Mouse (Mus musculus) forebrain, embryonic 11.5 days (tissue): ENCODE data around the gene Iffo1. TPM values are rescaled to one million over a fixed set of nuclear protein-coding genes. Genes with fewer than 3 reads are reported as not detected.

Experiments
- ATAC-seq: fragments of 200-750 bp; cut with Nextera tagmentation; replicated peaks from 2 replicates; pipeline ENCODE4 v1.8.0; 2017; ENCODE audit warnings: moderate TSS enrichment; ENCODE audit not compliant: low FRiP score
- DNase-seq: peaks from one replicate; pipeline ENCODE4 v3.0.0-alpha.2; 2017; ENCODE audit warnings: low spot score
- H3K27ac ChIP-seq: fragments of 300-500 bp; sonication (generic); 2 replicates; pipeline ENCODE4 v1.5.1; 2014; ENCODE audit warnings: low read depth, low read length
- H3K27me3 ChIP-seq: fragments of 300-500 bp; sonication (generic); 2 replicates; pipeline ENCODE4 v1.6.1; 2014; ENCODE audit warnings: mild to moderate bottlenecking, low read length, mixed read lengths; ENCODE audit not compliant: control insufficient read depth, insufficient read depth
- H3K36me3 ChIP-seq: fragments of 300-500 bp; sonication (generic); 2 replicates; pipeline ENCODE4 v1.6.1; 2014; ENCODE audit warnings: mild to moderate bottlenecking, low read length, moderate library complexity, mixed read lengths; ENCODE audit not compliant: control insufficient read depth, insufficient read depth
- H3K4me1 ChIP-seq: fragments of 300-500 bp; sonication (generic); replicated peaks from 2 replicates; pipeline ENCODE4 v1.6.1; 2014; ENCODE audit warnings: low read length, mixed read lengths; ENCODE audit not compliant: control insufficient read depth, insufficient read depth
- H3K4me2 ChIP-seq: fragments of 300-500 bp; sonication (generic); 2 replicates; pipeline ENCODE4 v1.6.1; 2014; ENCODE audit warnings: low read depth, mild to moderate bottlenecking, low read length, moderate library complexity, mixed read lengths; ENCODE audit not compliant: severe bottlenecking
- H3K4me3 ChIP-seq: fragments of 300-500 bp; sonication (generic); 2 replicates; pipeline ENCODE4 v1.5.1; 2014; ENCODE audit warnings: low read depth, low read length
- H3K9ac ChIP-seq: fragments of 300-500 bp; sonication (generic); 2 replicates; pipeline ENCODE4 v1.6.1; 2014; ENCODE audit warnings: low read length
- H3K9me3 ChIP-seq: fragments of 300-500 bp; sonication (generic); 2 replicates; pipeline ENCODE4 v1.6.1; 2016; ENCODE audit warnings: low read length, mixed read lengths; ENCODE audit not compliant: control insufficient read depth
- WGBS: fragments of 180-500 bp; shearing (Covaris S2); extraction: QIAGEN DNeasy Blood & Tissue Kit; methylation state at CpG from one replicate; pipeline ENCODE4 v1.1.7; 2014; 5-methylcytosine and 5-hydroxymethylcytosine counted together
- polyA plus RNA-seq: library from polyadenylated mRNA; unstranded; fragments of >200 nt; fragmentation: Nextera tagmentation; extraction: Ambion mirVana; gene quantifications from 2 replicates; pipeline ENCODE4 v1.2.1, GENCODE M21; 2014

The Iffo1 gene
- polyA plus RNA-seq, 1 experiment from 2014 or later, result 12.3 TPM

DNA sequence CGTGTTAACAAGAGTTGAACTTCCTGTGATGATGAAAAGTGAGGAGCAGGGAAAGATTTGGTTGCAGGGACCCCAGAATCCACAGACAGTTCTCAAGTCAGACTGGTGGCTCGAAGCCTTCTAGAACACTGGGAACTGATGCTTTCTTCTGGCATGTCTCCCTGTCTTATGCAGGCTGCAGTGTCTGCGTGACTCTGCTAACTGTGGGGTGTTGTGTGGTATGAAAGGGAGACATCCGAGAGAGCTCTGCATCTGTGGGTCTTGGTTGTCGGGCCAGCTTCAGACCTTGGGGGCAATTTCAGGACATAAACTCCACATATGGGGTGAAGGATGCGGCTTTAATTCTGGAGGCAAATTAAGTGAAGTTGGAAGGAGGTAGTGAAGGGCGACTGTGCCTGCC lies 1.1 kb downstream of the Iffo1 start:
- peaks cover 12% of the 10 kb centered on the region for H3K4me1 ChIP-seq
- H3K4me2 ChIP-seq, result peak overlapping the region; percentile 75
- 65% methylated on average over 7 of the region's 7 CpGs for WGBS
- peaks cover 4% of the 10 kb centered on the region; the same call in 1 of the 2 replicates for H3K36me3 ChIP-seq
- peak overlapping the region; percentile 73 for H3K4me3 ChIP-seq
- H3K9ac ChIP-seq, result peak overlapping the region; percentile 87
- no peaks in the 10 kb centered on the region for H3K27me3 ChIP-seq
- no peaks in the 10 kb centered on the region for H3K9me3 ChIP-seq
- H3K27ac ChIP-seq, result no peak overlapping the region
- no peak for ATAC-seq
- no peak for DNase-seq

DNA sequence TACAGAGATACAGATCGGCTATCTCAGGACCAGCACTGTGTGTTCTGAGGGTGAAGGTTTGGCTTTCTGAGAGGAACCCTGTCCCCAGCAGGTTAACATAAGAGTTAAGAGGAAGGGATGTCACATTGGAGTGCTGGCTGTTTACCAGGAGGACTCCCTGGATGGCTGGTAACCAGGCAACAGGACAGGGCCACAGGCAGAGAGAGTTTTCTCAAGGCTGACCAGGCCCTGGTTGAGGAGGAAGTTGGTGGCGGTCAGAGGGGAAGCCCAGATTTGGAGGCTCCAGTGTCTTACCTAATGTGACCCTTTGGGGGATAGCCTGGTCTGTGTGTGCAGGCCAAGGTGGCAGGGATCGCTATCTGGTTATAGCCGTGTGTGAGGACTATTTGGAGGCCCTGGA lies 1.8 kb downstream of the Iffo1 start:
- no peak overlapping the region for H3K4me3 ChIP-seq
- no peak overlapping the region for H3K27ac ChIP-seq
- DNase-seq (no peak), ATAC-seq (no peak)
- 0 out of 2 replicates have a peak overlapping the region, but pooled peaks have one; percentile 11 for H3K4me2 ChIP-seq
- peaks cover 3% of the 10 kb centered on the region; the same call in 1 of the 2 replicates for H3K36me3 ChIP-seq
- peaks cover 12% of the 10 kb centered on the region for H3K4me1 ChIP-seq
- H3K27me3 ChIP-seq, result no peaks in the 10 kb centered on the region
- peak overlapping the region; percentile 32; the same call in 1 of the 2 replicates for H3K9ac ChIP-seq
- no peaks in the 10 kb centered on the region for H3K9me3 ChIP-seq
- 85% methylated on average over 4 of the region's 4 CpGs for WGBS

DNA sequence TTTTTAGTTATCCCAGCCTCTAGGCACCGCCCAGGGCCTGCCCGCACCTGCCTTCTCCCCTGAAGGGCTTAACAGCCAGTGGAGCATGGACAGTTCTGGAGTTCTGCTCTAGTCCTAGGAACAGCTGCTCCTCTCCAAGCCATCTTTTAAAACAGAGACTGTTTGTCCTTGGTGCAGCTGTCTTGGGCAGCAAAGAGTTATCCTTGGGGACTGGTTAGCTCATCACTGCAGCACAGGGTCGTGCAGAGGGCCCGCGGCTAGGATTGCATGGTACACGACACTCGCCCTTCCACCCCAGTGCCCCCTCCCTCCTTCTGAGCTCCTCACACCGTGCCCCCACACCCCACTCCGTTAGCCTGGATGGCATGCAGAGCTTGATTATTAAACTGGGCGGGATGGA lies 2.3 kb downstream of the Iffo1 start:
- H3K9me3 ChIP-seq, result no peaks in the 10 kb centered on the region
- no peak overlapping the region for H3K4me2 ChIP-seq
- H3K36me3 ChIP-seq, result peaks cover 2% of the 10 kb centered on the region; the same call in 1 of the 2 replicates
- H3K9ac ChIP-seq, result peak overlapping the region; percentile 32; the same call in 1 of the 2 replicates
- no peaks in the 10 kb centered on the region for H3K27me3 ChIP-seq
- DNase-seq (no peak), ATAC-seq (no peak)
- H3K27ac ChIP-seq, result no peak overlapping the region
- H3K4me1 ChIP-seq, result peaks cover 12% of the 10 kb centered on the region
- 74% methylated on average over 10 of the region's 10 CpGs for WGBS
- H3K4me3 ChIP-seq, result no peak overlapping the region

DNA sequence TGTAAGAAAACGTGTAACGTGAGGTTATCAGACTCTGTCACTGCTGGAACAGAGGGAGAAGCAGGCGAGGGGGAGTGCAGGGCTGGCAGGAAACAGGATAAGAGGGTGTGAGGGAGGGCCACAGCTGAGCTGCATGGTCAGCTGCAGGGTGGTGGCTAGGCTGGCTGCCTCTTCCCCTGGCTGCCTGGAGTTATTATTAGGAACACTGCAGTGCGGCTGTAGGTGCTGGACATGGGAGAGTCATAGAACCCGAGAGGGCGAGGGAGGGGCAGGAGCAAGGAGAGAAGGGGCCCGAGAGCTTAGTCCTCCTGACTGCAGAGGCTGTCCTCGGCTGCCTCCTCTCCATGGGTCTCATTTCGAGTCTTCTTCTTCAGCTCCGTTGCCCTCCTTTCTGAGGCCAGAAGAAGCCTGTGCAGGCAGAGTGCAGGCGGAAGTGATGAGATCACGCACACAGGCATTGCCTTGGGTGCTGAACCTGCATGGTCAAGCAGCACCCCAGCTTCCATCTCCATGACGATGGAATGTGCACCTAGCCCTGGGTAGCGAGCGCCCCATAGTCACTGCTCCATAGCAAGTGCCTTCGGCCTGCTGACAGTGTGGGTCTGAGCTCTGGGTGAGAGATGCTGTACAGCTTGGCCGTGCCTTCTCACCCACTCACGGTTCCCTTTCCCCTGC lies 3.3 kb downstream of the Iffo1 start:
- no peak for ATAC-seq
- H3K4me3 ChIP-seq, result no peak overlapping the region
- H3K36me3 ChIP-seq, result peaks cover 2% of the 10 kb centered on the region; the same call in 1 of the 2 replicates
- no peak for DNase-seq
- peaks cover 12% of the 10 kb centered on the region for H3K4me1 ChIP-seq
- 80% methylated on average over 17 of the region's 18 CpGs for WGBS
- no peaks in the 10 kb centered on the region for H3K9me3 ChIP-seq
- no peak overlapping the region for H3K4me2 ChIP-seq
- no peak overlapping the region for H3K9ac ChIP-seq
- H3K27ac ChIP-seq, result no peak overlapping the region
- H3K27me3 ChIP-seq, result no peaks in the 10 kb centered on the region

DNA sequence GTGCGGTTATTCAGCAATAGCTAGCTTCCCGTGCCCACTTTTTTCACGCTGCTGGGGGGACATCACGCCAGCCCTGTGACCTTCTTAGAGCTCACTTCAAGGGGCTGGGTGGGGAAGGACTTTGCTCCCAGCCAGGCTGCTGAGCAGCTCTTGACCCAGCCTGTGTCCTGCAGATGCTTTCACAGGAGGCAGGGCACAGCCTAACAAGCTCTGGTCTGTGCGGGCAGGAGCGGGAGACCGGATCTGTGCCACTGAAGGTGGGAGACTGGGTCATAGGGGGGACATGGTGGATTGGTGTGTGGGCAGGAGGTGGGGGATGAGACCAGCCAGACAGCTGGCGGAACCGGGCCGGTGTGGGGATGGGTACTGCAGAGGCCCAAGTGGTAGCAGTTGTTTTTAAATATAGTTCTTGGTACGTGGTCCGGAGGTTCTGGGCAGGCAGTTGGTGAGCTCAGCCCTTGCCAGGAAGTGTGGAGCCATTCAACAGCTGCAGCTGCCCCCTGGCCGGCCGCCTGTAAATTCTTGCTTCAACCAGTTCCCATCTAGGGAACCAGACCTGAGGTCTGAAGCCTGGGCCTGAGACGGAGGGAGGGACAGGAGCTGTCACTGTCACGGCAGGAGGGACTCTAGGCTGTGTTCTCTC lies 4.0 kb downstream of the Iffo1 start:
- no peak for DNase-seq
- no peaks in the 10 kb centered on the region for H3K27me3 ChIP-seq
- no peak overlapping the region for H3K4me3 ChIP-seq
- no peak overlapping the region for H3K9ac ChIP-seq
- H3K4me1 ChIP-seq, result peaks cover 12% of the 10 kb centered on the region
- H3K27ac ChIP-seq, result no peak overlapping the region
- WGBS, result 84% methylated on average over 16 of the region's 16 CpGs
- no peak overlapping the region for H3K4me2 ChIP-seq
- no peak for ATAC-seq
- no peaks in the 10 kb centered on the region for H3K9me3 ChIP-seq
- peaks cover 2% of the 10 kb centered on the region; the same call in 1 of the 2 replicates for H3K36me3 ChIP-seq

DNA sequence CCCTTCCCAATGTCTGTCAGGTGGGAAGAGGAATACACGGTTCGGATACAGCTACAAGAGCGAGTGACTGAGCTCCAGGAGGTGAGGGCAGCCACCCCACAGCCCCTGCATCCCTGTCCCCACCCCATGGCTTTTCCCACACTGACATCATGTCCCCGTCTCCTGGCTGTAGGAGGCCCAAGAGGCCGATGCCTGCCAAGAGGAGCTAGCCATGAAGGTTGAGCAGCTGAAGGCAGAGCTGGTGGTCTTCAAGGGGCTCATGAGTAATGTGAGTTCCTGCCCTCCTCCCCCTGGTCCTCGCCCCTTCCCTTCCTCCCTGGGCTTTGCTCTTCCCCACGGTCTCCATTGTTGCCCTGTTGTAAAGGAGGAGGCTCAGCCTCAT lies 4.5 kb downstream of the Iffo1 start:
- ATAC-seq, result no peak
- peaks cover 8% of the 10 kb centered on the region for H3K4me1 ChIP-seq
- H3K36me3 ChIP-seq, result peaks cover 2% of the 10 kb centered on the region; the same call in 1 of the 2 replicates

DNA sequence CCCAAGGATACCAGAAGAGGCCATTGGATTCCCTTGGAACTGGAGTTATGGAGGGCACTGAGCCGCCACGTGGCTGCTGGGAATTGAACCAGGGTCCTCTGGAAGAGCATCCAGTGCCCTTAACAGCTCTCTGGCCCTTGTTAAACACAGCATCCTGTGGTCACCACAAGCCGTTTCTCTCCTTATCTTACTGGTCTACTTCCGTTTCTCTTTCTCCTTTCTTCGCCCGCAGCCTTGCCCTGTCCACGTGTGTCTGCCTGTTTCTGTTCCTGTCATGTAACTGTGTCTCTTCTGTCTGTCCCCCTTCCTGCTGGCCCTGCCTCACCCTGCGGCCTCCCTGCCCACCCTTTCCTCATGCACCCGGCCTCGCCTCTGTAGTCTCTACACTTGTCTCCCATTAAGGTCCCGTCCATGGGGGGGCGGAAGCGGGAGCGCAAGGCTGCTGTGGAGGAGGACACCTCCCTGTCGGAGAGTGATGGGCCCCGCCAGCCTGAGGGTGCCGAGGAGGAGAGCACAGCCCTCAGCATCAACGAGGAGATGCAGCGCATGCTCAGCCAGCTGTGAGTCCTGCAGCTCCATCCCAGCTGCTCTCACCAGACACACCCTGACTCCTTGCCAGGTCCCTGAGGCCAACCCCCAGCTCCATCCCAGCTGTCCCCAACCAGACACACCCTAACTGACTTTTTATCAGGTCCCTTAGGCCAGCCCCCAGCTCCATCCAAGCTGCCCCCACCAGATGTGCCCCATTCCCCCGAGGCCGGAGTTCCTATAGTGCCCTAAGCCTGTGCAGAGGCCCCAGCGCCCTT lies 7.4 kb downstream of the Iffo1 start:
- Histone ChIP-seq H3K36me3 (peaks cover 2% of the 10 kb centered on the region; the same call in 1 of the 2 replicates), H3K4me1 (peaks cover 4% of the 10 kb centered on the region; the same call in 1 of the 2 replicates), H3K4me2 (no peak overlapping the region), H3K4me3 (no peak overlapping the region), H3K9ac (no peak overlapping the region), H3K9me3 (no peaks in the 10 kb centered on the region), H3K27me3 (no peaks in the 10 kb centered on the region), H3K27ac (no peak overlapping the region)
- DNase-seq (no peak), ATAC-seq (no peak)
- WGBS, result 87% methylated on average over 22 of the region's 22 CpGs

More for the DNA sequence above, 4.5 kb downstream of the Iffo1 start:
- H3K9me3 ChIP-seq, result no peaks in the 10 kb centered on the region
- H3K4me2 ChIP-seq, result no peak overlapping the region
- H3K9ac ChIP-seq, result no peak overlapping the region
- no peak overlapping the region for H3K27ac ChIP-seq
- 77% methylated on average over 7 of the region's 7 CpGs for WGBS
- no peak overlapping the region for H3K4me3 ChIP-seq
- DNase-seq, result no peak
- H3K27me3 ChIP-seq, result no peaks in the 10 kb centered on the region

DNA sequence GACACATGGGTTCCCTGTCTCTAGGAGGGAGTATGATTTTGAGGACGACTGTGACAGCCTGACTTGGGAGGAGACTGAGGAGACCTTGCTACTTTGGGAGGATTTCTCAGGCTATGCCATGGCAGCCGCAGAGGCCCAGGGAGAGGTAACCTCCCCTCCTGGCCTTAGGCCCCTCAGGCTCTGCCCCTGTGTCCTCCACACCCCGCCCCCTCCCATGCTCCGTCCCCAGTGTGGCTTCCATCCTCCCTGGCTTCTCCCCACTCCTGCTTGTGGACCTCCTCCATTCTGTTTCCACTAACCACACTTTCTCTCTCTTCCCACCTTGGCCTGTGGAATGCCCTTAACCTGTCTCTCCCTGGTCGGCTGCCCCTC lies 8.0 kb downstream of the Iffo1 start:
- H3K9me3 ChIP-seq, result no peaks in the 10 kb centered on the region
- no peaks in the 10 kb centered on the region for H3K27me3 ChIP-seq
- H3K27ac ChIP-seq, result no peak overlapping the region
- H3K4me1 ChIP-seq, result peaks cover 5% of the 10 kb centered on the region; the same call in 1 of the 2 replicates
- no peak overlapping the region for H3K4me2 ChIP-seq
- 82% methylated on average over 5 of the region's 5 CpGs for WGBS
- no peak overlapping the region for H3K4me3 ChIP-seq
- no peak overlapping the region for H3K9ac ChIP-seq
- DNase-seq, result no peak
- ATAC-seq, result no peak
- peaks cover 2% of the 10 kb centered on the region; the same call in 1 of the 2 replicates for H3K36me3 ChIP-seq
